Mouse (Mus musculus) cerebellum, adult 2 months (tissue): Measurements from ENCODE around the gene Bcor. TPM values are rescaled to one million over a fixed set of nuclear protein-coding genes. Genes with fewer than 3 reads are reported as not detected.

Source experiments
- DNase-seq, 2 experiments: peaks; one replicate each; pipeline ENCODE4 v3.0.0; 2021
- H3K27ac ChIP-seq: fragments of 200-500 bp; 2 replicates; pipeline ENCODE4 v1.5.1; 2012; ENCODE audit warnings: low read length, control low read depth, inconsistent platforms; ENCODE audit not compliant: insufficient read depth
- H3K27me3 ChIP-seq: fragments of 200-500 bp; 2 replicates; pipeline ENCODE4 v1.6.1; 2012; ENCODE audit warnings: inconsistent platforms, mild to moderate bottlenecking, low read length, moderate library complexity; ENCODE audit not compliant: control insufficient read depth, insufficient read depth
- H3K4me1 ChIP-seq: fragments of 200-500 bp; 2 replicates; pipeline ENCODE4 v1.6.1; 2011; ENCODE audit warnings: low read length; ENCODE audit not compliant: control insufficient read depth, insufficient read depth
- H3K4me3 ChIP-seq: fragments of 200-500 bp; replicated peaks from 2 replicates; pipeline ENCODE3; 2011; ENCODE audit warnings: mild to moderate bottlenecking, low read depth, low read length, control low read depth; ENCODE audit not compliant: insufficient read depth
- CTCF ChIP-seq: fragments of 200-500 bp; IDR thresholded peaks from 2 replicates; pipeline ENCODE4 v1.5.1; 2011; ENCODE audit warnings: low read depth, mild to moderate bottlenecking, control low read depth, low read length, moderate library complexity, borderline replicate concordance; ENCODE audit not compliant: insufficient read depth
- POLR2A ChIP-seq: fragments of 200-500 bp; IDR thresholded peaks from 2 replicates; pipeline ENCODE4 v1.6.1; 2011; ENCODE audit warnings: low read length, control low read depth, borderline replicate concordance; ENCODE audit not compliant: insufficient read depth
- WGBS: fragments of 180-500 bp; shearing (Covaris S2); methylation state at CpG from one replicate; pipeline ENCODE4 v1.1.7; 2018; 5-methylcytosine and 5-hydroxymethylcytosine counted together
- polyA plus RNA-seq: library from polyadenylated mRNA; depleted of rRNA; stranded (reverse); fragments of >200 nt; gene quantifications from 2 replicates; pipeline ENCODE4 v1.2.3, GENCODE M21; 2012

Bcor gene
- polyA plus RNA-seq, 1 experiment, result 12.9 TPM

DNA sequence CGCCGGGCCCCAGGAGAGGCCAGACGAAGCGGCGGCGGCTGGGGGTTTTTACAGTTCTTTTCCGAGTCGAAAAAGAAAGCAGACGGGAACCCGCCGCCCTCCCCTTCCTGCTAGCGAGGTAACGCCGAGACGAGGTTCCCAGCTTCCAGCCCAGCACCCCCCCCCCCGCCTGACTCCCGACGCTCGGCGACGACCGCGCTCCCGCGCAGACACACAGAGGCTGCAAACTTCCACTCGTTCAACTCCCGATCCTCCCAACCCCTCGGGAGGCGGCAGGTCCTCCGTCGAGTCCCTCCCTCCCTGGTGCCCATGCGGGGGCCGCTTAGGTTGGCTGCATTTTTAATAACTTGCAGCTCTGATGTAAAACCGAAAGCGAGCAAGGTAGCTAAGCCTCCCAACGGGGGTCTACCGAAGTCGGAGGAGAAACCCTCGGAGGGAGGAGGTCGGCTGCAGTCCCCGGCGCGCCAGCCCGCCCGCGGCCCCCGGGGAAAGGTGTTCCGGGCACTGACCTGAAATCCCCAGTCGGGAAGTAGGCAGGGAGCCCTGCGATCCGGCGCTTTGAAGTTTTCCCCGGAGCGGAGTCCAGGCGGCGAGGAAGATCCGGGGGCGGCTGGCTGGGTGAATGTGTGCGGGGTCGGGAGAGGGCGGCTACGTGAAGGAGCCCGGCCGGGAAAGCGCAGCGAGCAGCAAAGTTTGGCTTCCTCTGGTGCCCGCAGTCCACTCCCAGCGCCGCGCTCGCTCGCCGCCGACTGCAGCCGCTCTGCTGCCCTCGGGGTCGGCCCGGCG lies 80.7 kb downstream of the Bcor start:
- no peak for TF ChIP-seq CTCF
- no peak for TF ChIP-seq POLR2A
- peak overlapping the region; percentile 56; the same call in 1 of the 2 replicates for H3K27ac ChIP-seq
- DNase-seq, result peak; percentile 38 to 57
- H3K4me3 ChIP-seq, result peak overlapping the region; percentile 81
- WGBS, result under 1% methylated on average over 60 of the region's 79 CpGs
- no peaks in the 10 kb centered on the region; the same call in 1 of the 2 replicates for H3K4me1 ChIP-seq
- H3K27me3 ChIP-seq, result no peaks in the 10 kb centered on the region

DNA sequence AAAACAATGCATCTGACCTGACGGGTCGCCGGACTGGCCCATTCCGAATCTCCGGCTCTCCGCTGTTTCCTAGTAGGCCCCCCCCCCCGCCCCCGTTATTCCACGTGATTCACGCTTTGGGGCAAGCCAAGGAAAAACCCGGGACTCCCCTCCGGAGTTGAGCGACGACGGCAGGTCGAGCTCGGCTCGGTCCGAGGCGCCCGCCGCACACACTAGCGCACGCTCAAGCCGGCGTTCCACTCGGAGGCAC lies 81.2 kb downstream of the Bcor start:
- WGBS, result 3% methylated on average over 22 of the region's 27 CpGs
- no peak for TF ChIP-seq CTCF
- no peak for TF ChIP-seq POLR2A
- Histone ChIP-seq H3K4me3 (peak overlapping the region; percentile 81), H3K27ac (no peak overlapping the region), H3K4me1 (no peaks in the 10 kb centered on the region), H3K27me3 (no peaks in the 10 kb centered on the region)
- DNase-seq, result no peak

DNA sequence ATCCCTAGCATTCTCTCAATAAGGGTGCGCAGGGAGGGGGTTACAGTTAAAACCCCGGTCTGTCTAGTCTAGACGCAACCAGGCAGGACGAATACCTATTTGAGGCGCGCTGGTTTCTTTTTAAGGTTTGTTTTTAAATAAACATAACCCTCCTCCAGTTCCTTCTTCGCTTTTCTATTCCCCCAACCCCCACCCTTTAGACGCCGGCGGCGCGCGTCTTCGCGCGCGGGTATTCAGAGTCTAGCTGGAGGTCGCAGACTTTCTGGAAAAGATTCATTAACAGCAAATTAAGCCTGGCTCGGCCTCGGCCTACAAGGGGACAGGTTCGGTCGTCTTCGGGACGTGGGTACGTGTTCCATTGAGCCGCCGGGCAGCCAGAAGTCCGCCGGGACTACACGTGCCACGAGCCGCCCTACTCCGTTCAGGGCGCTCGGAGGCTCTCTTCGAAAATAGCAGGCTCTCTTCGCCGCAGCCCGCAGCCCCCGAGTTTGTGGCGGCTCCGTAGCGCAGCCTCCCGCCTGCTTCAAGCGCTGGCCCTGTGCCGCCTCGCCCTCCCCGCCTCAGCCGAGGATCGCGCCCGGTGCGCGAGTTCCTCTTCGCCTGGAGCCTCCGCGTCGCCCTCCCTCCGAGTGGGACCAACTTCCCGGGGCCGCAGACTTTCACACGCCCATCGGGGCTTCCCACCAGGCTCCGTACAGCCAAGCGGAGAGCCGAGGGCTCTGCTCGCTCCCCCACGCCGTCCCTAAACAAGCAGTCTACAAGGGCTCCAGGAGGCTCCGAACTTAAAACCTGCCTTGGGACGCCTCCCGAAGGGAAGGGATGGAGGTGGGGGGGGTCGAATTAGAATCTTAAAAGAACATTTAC lies 81.7 kb downstream of the Bcor start:
- 2% methylated on average over 72 of the region's 73 CpGs for WGBS
- no peaks in the 10 kb centered on the region for H3K4me1 ChIP-seq
- TF ChIP-seq CTCF, result no peak
- no peak for TF ChIP-seq POLR2A
- DNase-seq, result peak; percentile 45 to 62
- H3K27ac ChIP-seq, result no peak overlapping the region
- peak overlapping the region; percentile 81 for H3K4me3 ChIP-seq
- H3K27me3 ChIP-seq, result no peaks in the 10 kb centered on the region

DNA sequence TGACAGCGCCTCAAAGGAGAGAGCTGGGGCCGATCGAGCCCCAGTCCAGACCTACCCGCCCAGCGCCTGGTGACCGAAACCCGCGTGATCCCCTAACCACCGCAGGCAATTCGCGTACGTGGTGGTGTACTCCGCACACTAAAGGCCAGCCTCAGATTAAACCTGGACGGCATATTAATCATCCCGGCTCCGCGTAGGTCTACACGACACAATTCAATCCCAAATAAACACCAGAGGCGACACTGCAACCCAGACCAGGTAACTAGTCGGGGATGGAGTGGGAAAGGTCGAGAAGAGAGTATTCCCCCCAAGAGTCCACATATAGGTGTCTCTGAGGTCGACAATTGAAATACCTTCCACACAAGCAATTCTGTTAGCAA lies 82.6 kb downstream of the Bcor start:
- TF ChIP-seq CTCF (no peak), POLR2A (no peak)
- Histone ChIP-seq H3K27ac (peak overlapping the region; percentile 34), H3K4me1 (peaks cover 3% of the 10 kb centered on the region; the same call in 1 of the 2 replicates), H3K27me3 (no peaks in the 10 kb centered on the region), H3K4me3 (peak overlapping the region; percentile 76)
- WGBS, result 3% methylated on average over 22 of the region's 22 CpGs
- no peak for DNase-seq

DNA sequence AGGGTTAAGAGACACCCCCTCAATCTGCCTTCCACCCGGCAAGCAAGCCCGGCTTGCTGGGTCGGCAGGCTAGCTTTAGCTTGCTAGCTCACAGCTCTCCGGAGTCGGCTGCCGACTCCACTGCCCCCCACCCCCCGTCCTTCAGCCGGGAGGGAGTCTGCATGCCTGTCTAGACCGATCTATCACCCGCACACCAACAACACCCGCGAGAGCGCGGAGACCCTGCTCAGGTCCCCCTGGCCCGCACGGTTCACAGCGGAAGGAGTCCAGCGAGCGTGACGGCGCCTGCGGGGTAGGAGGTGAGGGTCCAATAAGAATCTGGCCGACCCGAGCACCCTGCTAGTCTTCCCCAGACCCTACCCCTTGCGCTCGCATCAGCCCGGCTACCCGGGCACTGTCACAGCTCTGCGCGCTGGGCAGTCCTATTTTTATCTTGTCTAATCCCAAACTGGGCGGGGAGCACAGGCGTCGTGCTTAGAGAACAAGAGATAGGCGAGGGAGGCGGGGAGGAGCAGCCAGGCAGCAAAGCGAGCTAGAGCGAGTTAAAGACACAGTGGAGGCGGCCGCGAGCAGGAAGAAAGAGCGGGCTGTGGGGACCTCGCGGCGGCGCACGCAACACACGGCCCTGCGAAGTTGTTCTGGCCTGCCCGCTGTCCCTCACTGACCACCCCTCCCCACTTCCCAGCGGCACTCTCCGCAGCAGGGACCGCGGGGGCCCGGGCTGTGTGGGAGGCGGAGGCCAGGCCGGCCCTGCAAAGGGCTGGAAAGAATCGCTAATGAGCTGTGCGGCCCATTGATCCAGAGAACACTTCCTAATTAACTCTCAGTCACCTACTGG lies 83.2 kb downstream of the Bcor start:
- Histone ChIP-seq H3K4me1 (peaks cover 3% of the 10 kb centered on the region; the same call in 1 of the 2 replicates), H3K27ac (peak overlapping the region; percentile 34), H3K27me3 (no peaks in the 10 kb centered on the region), H3K4me3 (peak overlapping the region; percentile 76)
- peak; percentile 70 to 76 for DNase-seq
- under 1% methylated on average over 57 of the region's 58 CpGs for WGBS
- no peak for TF ChIP-seq CTCF
- no peak for TF ChIP-seq POLR2A

DNA sequence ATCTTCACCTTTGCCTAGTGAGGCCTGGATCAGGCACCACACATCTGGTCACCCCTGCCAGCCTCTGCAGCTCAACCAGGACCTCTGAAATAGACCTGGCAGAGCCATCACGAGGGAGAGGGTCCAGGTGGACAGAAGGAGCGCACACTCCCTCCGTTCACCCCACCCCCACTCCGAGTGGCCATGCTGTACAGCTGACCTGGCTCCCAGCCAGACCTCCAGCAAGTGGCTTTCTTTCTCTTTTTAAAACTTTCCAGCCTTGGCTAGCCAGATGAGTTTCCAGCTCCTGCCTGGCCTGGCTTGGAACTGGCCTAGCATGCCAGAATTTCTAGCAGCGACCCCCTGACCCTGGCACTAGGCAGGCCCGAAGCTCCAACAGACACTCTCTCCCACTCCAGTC lies 87.4 kb downstream of the Bcor start:
- Histone ChIP-seq H3K4me3 (no peak overlapping the region), H3K27me3 (no peaks in the 10 kb centered on the region), H3K4me1 (peaks cover 3% of the 10 kb centered on the region; the same call in 1 of the 2 replicates), H3K27ac (no peak overlapping the region)
- 49% methylated on average over 6 of the region's 6 CpGs for WGBS
- no peak for TF ChIP-seq POLR2A
- TF ChIP-seq CTCF, result no peak
- no peak for DNase-seq

DNA sequence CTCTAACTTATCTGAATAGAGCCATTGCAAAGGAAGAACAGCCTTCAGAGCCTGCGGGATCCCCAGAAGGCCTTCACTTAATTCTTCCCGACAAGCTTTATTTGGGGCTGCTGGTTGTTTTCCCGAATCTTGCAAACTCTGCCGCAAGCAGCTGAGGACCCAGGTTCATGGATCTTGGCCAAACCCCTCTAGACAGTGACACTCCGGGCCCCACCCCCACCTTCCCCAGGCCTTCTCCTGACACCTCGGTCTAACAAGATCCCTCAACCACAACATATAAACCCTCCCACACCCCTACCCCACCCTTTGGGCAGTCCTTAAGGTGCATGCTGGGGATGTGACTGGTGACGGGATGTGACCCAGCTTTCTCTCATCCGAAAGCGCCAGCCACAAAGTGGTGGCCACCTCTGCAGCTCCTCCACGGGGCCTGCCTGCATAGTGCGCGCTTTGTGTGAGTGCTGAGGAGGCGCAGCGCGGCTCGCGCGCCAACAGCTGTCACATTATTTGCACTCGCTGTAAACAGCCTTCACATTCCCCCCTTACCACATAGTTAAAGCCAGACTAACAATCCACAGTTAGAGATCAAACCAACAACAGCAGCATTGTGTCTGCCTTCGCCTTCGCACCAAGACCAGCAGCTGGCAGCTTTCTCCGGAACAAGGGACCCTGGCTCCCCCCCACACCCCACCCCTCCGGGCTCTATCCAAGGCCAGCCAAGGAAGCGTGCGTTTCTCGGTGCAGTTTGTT lies 91.0 kb downstream of the Bcor start:
- H3K27ac ChIP-seq, result no peak overlapping the region
- peaks cover 21% of the 10 kb centered on the region for H3K4me1 ChIP-seq
- 57% methylated on average over 26 of the region's 26 CpGs for WGBS
- TF ChIP-seq CTCF (no peak), POLR2A (no peak)
- no peak for DNase-seq
- H3K27me3 ChIP-seq, result no peaks in the 10 kb centered on the region
- H3K4me3 ChIP-seq, result no peak overlapping the region
